10 mouse cellular contexts compared by ENCODE assay signal in the genomic region with DNA sequence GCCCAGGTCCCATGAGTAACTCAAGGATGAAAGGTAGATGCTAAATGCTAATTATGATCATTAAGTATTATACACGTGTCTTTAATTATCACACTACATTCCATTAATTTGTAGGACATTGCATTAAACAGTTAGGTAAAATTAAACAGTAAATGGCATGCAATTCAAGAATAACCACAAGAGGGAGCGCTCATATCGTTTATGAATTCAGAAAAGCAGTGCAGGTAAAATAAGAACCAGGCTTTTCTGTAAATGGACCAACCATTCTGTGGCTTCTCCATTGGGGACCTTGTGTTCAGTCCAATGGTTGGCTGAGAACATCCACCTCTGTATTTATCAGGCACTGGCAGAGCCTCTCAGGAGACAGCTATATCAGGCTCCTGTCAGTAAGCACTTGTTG. TPM values are rescaled to one million over a fixed set of nuclear protein-coding genes. Genes with fewer than 3 reads are reported as not detected.
DNase-seq lines count a peak whose midpoint lies in the region; ATAC-seq and TF ChIP-seq lines count a peak whose summit lies in the region.
"Had no signal": no experiment of that assay in that cellular context is flagged by ENCODE, and none has a peak within 500 bp of the region (broad histone marks: within the 10 kb centered on the region; RNA-seq: fewer than 3 reads in every experiment).

No protein-coding gene starts in this region.

- TF ChIP-seq CTCF in thymus, adult 2 months (IDR thresholded peaks at IDR 0.05; ENCODE audit: borderline replicate concordance, control insufficient read depth, extremely low read depth, insufficient read depth, low read length, poor library complexity) = no peak
- TF ChIP-seq CTCF in forebrain, postnatal 0 days (IDR thresholded peaks at IDR 0.05; ENCODE audit: low read depth) = peak; percentile 79

- 6% methylated on average over 3 of the region's 3 CpGs for WGBS in hindbrain, embryonic 14.5 days
- 7% methylated on average over 3 of the region's 3 CpGs for WGBS in hindbrain, embryonic 13.5 days
- WGBS in thymus, adult 2 months = 4% methylated on average over 3 of the region's 3 CpGs
- 6% methylated on average over 3 of the region's 3 CpGs for WGBS in forebrain, postnatal 0 days

- no peaks in the 10 kb centered on the region for H3K36me3 ChIP-seq in hindbrain, embryonic 14.5 days (replicated peaks; ENCODE audit: control insufficient read depth, insufficient read depth)
- H3K36me3 ChIP-seq in hindbrain, embryonic 13.5 days = no peaks in the 10 kb centered on the region
- H3K36me3 ChIP-seq in thymus, adult 2 months (ENCODE audit: control insufficient read depth, insufficient read depth, low read length) = no peaks in the 10 kb centered on the region
- no peaks in the 10 kb centered on the region for H3K36me3 ChIP-seq in forebrain, postnatal 0 days (ENCODE audit: insufficient read depth)
- H3K36me3 ChIP-seq: hindbrain, embryonic 15.5 days had no signal

- H3K9me3 ChIP-seq in hindbrain, embryonic 14.5 days (ENCODE audit: control insufficient read depth, low read length) = no peaks in the 10 kb centered on the region
- no peaks in the 10 kb centered on the region for H3K9me3 ChIP-seq in hindbrain, embryonic 13.5 days
- H3K9me3 ChIP-seq in forebrain, postnatal 0 days (ENCODE audit: low read length) = no peaks in the 10 kb centered on the region
- H3K9me3 ChIP-seq: hindbrain, embryonic 15.5 days had no signal

- no peak for TF ChIP-seq POLR2A in thymus, adult 2 months (IDR thresholded peaks at IDR 0.05; ENCODE audit: control insufficient read depth, extremely low read depth, insufficient read depth, low read length, poor library complexity)

- no peak overlapping the region for H3K9ac ChIP-seq in hindbrain, embryonic 14.5 days
- no peak overlapping the region for H3K9ac ChIP-seq in hindbrain, embryonic 13.5 days
- no peak overlapping the region for H3K9ac ChIP-seq in forebrain, postnatal 0 days
- H3K9ac ChIP-seq: hindbrain, embryonic 15.5 days had no signal

- peak; percentile 57; the same call in 1 of the 2 replicates for ATAC-seq in hindbrain, embryonic 14.5 days (ENCODE audit: low FRiP score)
- ATAC-seq in hindbrain, embryonic 13.5 days (ENCODE audit: low FRiP score) = no peak
- peak; percentile 43 for ATAC-seq in forebrain, postnatal 0 days

- no peak overlapping the region for H3K4me3 ChIP-seq in hindbrain, embryonic 14.5 days (replicated peaks; ENCODE audit: low read length)
- H3K4me3 ChIP-seq in hindbrain, embryonic 13.5 days = no peak overlapping the region
- no peak overlapping the region for H3K4me3 ChIP-seq in thymus, adult 2 months (ENCODE audit: control insufficient read depth, insufficient read depth, low read length)
- no peak overlapping the region for H3K4me3 ChIP-seq in forebrain, postnatal 0 days (ENCODE audit: low read depth, low read length)
- H3K4me3 ChIP-seq: hindbrain, embryonic 15.5 days had no signal

- H3K27ac ChIP-seq in hindbrain, embryonic 14.5 days = no peak overlapping the region
- H3K27ac ChIP-seq in hindbrain, embryonic 13.5 days = no peak overlapping the region
- no peak overlapping the region for H3K27ac ChIP-seq in thymus, adult 2 months (ENCODE audit: control insufficient read depth, insufficient read depth, low read length)
- H3K27ac ChIP-seq in forebrain, postnatal 0 days (ENCODE audit: low read depth, low read length) = no peak overlapping the region
- H3K27ac ChIP-seq: hindbrain, embryonic 15.5 days had no signal

- H3K27me3 ChIP-seq in hindbrain, embryonic 14.5 days (ENCODE audit: control insufficient read depth, insufficient read depth, low read length) = no peaks in the 10 kb centered on the region
- no peaks in the 10 kb centered on the region for H3K27me3 ChIP-seq in hindbrain, embryonic 13.5 days
- no peaks in the 10 kb centered on the region for H3K27me3 ChIP-seq in thymus, adult 2 months (ENCODE audit: control insufficient read depth, insufficient read depth, low read length)
- no peaks in the 10 kb centered on the region for H3K27me3 ChIP-seq in forebrain, postnatal 0 days (ENCODE audit: insufficient read depth, low read length)
- H3K27me3 ChIP-seq: hindbrain, embryonic 15.5 days had no signal

- no peak overlapping the region for H3K4me2 ChIP-seq in hindbrain, embryonic 14.5 days (replicated peaks)
- H3K4me2 ChIP-seq in hindbrain, embryonic 13.5 days = no peak overlapping the region
- H3K4me2 ChIP-seq in forebrain, postnatal 0 days (ENCODE audit: low read depth) = no peak overlapping the region
- H3K4me2 ChIP-seq: hindbrain, embryonic 15.5 days had no signal

- no peaks in the 10 kb centered on the region for H3K4me1 ChIP-seq in hindbrain, embryonic 14.5 days (replicated peaks; ENCODE audit: control insufficient read depth, insufficient read depth, low read length)
- H3K4me1 ChIP-seq in hindbrain, embryonic 13.5 days (replicated peaks) = no peaks in the 10 kb centered on the region
- no peaks in the 10 kb centered on the region for H3K4me1 ChIP-seq in thymus, adult 2 months (replicated peaks; ENCODE audit: control insufficient read depth, insufficient read depth, low read length)
- H3K4me1 ChIP-seq in forebrain, postnatal 0 days (ENCODE audit: insufficient read depth) = no peaks in the 10 kb centered on the region
- H3K4me1 ChIP-seq: hindbrain, embryonic 15.5 days had no signal

- peak; percentile 83 for DNase-seq in hindbrain, embryonic 14.5 days (ENCODE audit: low spot score)
- peak; percentile 13 for DNase-seq in thymus, postnatal 0 days (ENCODE audit: low spot score)
- DNase-seq in thymus, adult 2 months = no peak
- DNase-seq in forebrain, postnatal 0 days = peak; percentile 78
- peak; percentile 2 for DNase-seq in right cerebral cortex, postnatal 4 days
- no peak for DNase-seq in ovary, adult 18-20 months (ENCODE audit: low spot score)
- DNase-seq in thymus, postnatal 25 days = no peak

RNA-seq across cellular contexts. Expression of a gene that starts 25.2 kb away (rescaled TPM):
- 1.2 TPM in 2 replicates for polyA plus RNA-seq in hindbrain, embryonic 14.5 days (2014; fragmentation: Nextera tagmentation; extraction: Ambion mirVana)
- 0.38 and 0.44 TPM in 2 replicates for polyA plus RNA-seq in hindbrain, embryonic 13.5 days (2015; fragmentation: Nextera tagmentation; extraction: Ambion mirVana)
- 0.07 and 0.08 TPM in 2 replicates for polyA plus RNA-seq in thymus, postnatal 0 days (2015; fragmentation: Nextera tagmentation; extraction: Ambion mirVana)
- 0.07 and 0.08 TPM in 2 replicates for polyA plus RNA-seq in thymus, adult 2 months (2012; rRNA removed)
- total RNA-seq in forebrain, postnatal 0 days (2014; rRNA removed) = 1.4 and 1.5 TPM in 2 replicates
- 0.62 and 0.63 TPM in 2 replicates for polyA plus RNA-seq in forebrain, postnatal 0 days (2015; fragmentation: Nextera tagmentation; extraction: Ambion mirVana)
- polyA plus RNA-seq: neural tube, embryonic 11.5 days had no signal

Comparison
In these comparisons a context has a peak if more than half of its experiments do, and no peak if none do; other contexts are left out.
1. DNase-seq: peak in hindbrain, embryonic 14.5 days (single experiment), thymus, postnatal 0 days (single experiment), forebrain, postnatal 0 days (single experiment) and right cerebral cortex, postnatal 4 days (single experiment); none in thymus, adult 2 months (single experiment), ovary, adult 18-20 months (single experiment) and thymus, postnatal 25 days (single experiment).